Mouse (Mus musculus): ENCODE results near the gene Ssc5d.

DNA sequence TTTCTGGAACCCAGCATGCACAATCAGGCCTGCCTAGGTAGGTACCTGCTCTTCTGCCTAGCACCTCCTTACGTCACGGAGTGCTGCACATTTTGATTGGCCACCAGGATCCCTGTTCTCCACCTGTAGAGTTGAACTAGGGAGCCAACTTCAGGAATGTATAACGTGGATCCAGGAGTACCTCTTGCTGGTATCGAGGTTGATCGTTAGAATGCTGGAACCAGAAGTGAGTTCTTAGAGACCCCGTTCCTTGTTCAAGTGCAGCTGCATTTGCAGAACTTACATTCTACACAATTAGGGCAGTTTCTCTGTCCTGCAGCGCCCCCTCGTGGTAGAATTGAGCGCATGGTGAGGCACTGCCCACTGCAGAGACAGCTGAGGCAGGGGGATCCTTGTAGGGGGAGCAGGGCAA, 14.5 kb downstream of the Ssc5d start:
- TF ChIP-seq CTCF (IDR thresholded peaks at IDR 0.05; ENCODE audit: low read depth): peak; percentile 91
- TF ChIP-seq EP300 (IDR thresholded peaks at IDR 0.05; ENCODE audit: low read depth): no peak

Data from liver, embryonic 14.5 days (tissue).